Mouse (Mus musculus): Measurements from ENCODE around the gene Fbxw7. TPM values are rescaled to one million over a fixed set of nuclear protein-coding genes. Genes with fewer than 3 reads are reported as not detected.
A peak's percentile ranks its signal among the peaks of the same experiment; 100 is the strongest.

Gene Fbxw7
- total RNA-seq, 1 experiment, result 29.7 TPM

DNA sequence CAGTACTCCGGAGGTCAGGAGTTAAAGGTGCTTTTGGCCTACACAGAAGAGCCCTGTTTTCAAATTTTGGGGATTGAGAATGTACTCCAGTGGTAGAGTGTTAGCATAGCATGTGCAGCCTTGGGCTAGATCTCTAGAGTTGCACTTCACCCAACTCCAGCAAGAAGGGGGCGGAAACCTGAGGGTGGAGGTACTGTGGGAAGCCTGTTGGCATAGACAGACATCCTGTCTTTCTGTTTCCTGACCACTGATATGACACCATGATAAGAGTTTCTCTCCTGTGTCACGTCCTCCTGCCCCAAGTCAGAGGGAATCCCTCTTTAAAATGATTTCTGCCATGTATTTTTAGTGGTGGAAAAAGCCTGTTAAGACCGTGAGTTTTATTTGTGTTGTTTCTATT, 33.7 kb downstream of the Fbxw7 start:
- no peaks in the 10 kb centered on the region for H3K36me3 ChIP-seq (ENCODE audit: control insufficient read depth, insufficient read depth, low read length, poor library complexity, severe bottlenecking)
- in situ Hi-C loops (cut with MboI; ENCODE audit: low sequenced_read_pairs in 2 of 2, unreplicated experiment in 2 of 2), result no loop called here
- H3K27ac ChIP-seq (ENCODE audit: insufficient read depth, low read depth, low read length, poor library complexity, severe bottlenecking), result no peak overlapping the region
- no peak overlapping the region for H3K4me3 ChIP-seq (ENCODE audit: insufficient read depth in 1 of 2, low read depth in 1 of 2, low read length in 2 of 2, poor library complexity in 1 of 2, severe bottlenecking in 1 of 2)
- no peaks in the 10 kb centered on the region for H3K9me3 ChIP-seq (ENCODE audit: control insufficient read depth, insufficient read depth, low read depth, low read length)
- DNase-seq (ENCODE audit: low read depth, low spot score), result no peak
- H3K9ac ChIP-seq (ENCODE audit: insufficient read depth, low read depth, low read length, poor library complexity, severe bottlenecking), result no peak overlapping the region
- peaks cover 0 to 2% of the 10 kb centered on the region in 2 experiments; a peak in 2 of 4 replicates for H3K4me1 ChIP-seq (ENCODE audit: control insufficient read depth in 2 of 2, insufficient read depth in 2 of 2, low read length in 2 of 2, poor library complexity in 1 of 2)
- TF ChIP-seq CHD2 (IDR thresholded peaks at IDR 0.05; ENCODE audit: low read depth, low read length), result no peak
- TF ChIP-seq MAFK (IDR thresholded peaks at IDR 0.05; ENCODE audit: insufficient read depth, low read depth, low read length), result no peak
- no peak for TF ChIP-seq ZC3H11A (IDR thresholded peaks at IDR 0.05; ENCODE audit: borderline replicate concordance, low read depth, low read length)
- TF ChIP-seq ZNF384 (IDR thresholded peaks at IDR 0.05; ENCODE audit: low read depth, low read length), result no peak
- no peak for TF ChIP-seq HCFC1 (IDR thresholded peaks at IDR 0.05; ENCODE audit: borderline replicate concordance, insufficient read depth, low read length)

DNA sequence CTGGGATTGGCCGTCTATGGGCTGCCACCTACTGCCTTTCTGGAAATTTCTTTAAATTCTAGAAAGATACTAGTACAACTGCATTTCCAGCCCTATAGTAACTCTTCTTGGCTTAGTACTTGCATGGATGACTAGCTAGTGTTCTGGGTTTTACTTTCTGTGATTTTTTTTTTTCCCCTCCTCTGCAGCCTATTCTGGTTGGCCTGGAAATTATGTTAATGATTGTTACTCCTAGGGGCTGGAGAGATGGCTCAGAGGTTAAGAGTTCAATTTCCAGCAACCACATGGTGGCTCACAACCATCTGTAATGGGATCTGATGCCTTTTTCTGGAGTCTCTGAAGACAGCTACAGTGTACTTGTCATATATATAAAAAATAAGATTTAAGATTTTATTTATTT, 35.4 kb downstream of the Fbxw7 start:
- no peaks in the 10 kb centered on the region for H3K36me3 ChIP-seq (ENCODE audit: control insufficient read depth, insufficient read depth, low read length, poor library complexity, severe bottlenecking)
- no peak for DNase-seq (ENCODE audit: low read depth, low spot score)
- H3K4me3 ChIP-seq (ENCODE audit: insufficient read depth in 1 of 2, low read depth in 1 of 2, low read length in 2 of 2, poor library complexity in 1 of 2, severe bottlenecking in 1 of 2), result no peak overlapping the region
- no peak overlapping the region for H3K9ac ChIP-seq (ENCODE audit: insufficient read depth, low read depth, low read length, poor library complexity, severe bottlenecking)
- H3K4me1 ChIP-seq (ENCODE audit: control insufficient read depth in 2 of 2, insufficient read depth in 2 of 2, low read length in 2 of 2, poor library complexity in 1 of 2), result peaks cover 0 to 2% of the 10 kb centered on the region in 2 experiments; a peak in 2 of 4 replicates
- H3K9me3 ChIP-seq (ENCODE audit: control insufficient read depth, insufficient read depth, low read depth, low read length), result no peaks in the 10 kb centered on the region
- no peak overlapping the region for H3K27ac ChIP-seq (ENCODE audit: insufficient read depth, low read depth, low read length, poor library complexity, severe bottlenecking)
- TF ChIP-seq ZNF384 (IDR thresholded peaks at IDR 0.05; ENCODE audit: low read depth, low read length) (no peak), ZC3H11A (IDR thresholded peaks at IDR 0.05; ENCODE audit: borderline replicate concordance, low read depth, low read length) (no peak), MAFK (IDR thresholded peaks at IDR 0.05; ENCODE audit: insufficient read depth, low read depth, low read length) (no peak), CHD2 (IDR thresholded peaks at IDR 0.05; ENCODE audit: low read depth, low read length) (no peak), HCFC1 (IDR thresholded peaks at IDR 0.05; ENCODE audit: borderline replicate concordance, insufficient read depth, low read length) (no peak)
- in situ Hi-C loops (cut with MboI; ENCODE audit: low sequenced_read_pairs in 2 of 2, unreplicated experiment in 2 of 2), result no loop called here

DNA sequence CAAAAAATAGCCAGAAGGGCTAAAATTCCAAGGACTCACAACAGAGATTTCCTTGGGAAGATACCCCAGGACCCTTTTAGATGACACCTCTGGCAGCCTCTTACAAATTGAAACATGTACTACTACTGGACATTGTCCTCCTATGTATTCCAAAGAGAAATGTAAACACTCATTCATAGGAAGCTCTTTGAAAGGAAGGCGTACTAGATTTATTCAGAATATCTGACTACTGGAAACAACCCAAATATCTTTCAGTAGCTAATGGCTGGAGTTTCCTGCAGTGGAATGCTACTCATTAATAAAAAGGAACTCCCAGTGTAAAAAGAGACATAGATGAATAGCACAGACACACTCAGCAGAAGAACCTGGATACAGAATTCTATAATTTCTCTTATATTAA, 36.7 kb downstream of the Fbxw7 start:
- H3K36me3 ChIP-seq (ENCODE audit: control insufficient read depth, insufficient read depth, low read length, poor library complexity, severe bottlenecking), result no peaks in the 10 kb centered on the region
- no peak overlapping the region for H3K27ac ChIP-seq (ENCODE audit: insufficient read depth, low read depth, low read length, poor library complexity, severe bottlenecking)
- TF ChIP-seq ZC3H11A (IDR thresholded peaks at IDR 0.05; ENCODE audit: borderline replicate concordance, low read depth, low read length), result no peak
- no peak for TF ChIP-seq HCFC1 (IDR thresholded peaks at IDR 0.05; ENCODE audit: borderline replicate concordance, insufficient read depth, low read length)
- no peak for TF ChIP-seq ZNF384 (IDR thresholded peaks at IDR 0.05; ENCODE audit: low read depth, low read length)
- TF ChIP-seq CHD2 (IDR thresholded peaks at IDR 0.05; ENCODE audit: low read depth, low read length), result no peak
- no peak for TF ChIP-seq MAFK (IDR thresholded peaks at IDR 0.05; ENCODE audit: insufficient read depth, low read depth, low read length)
- H3K4me1 ChIP-seq (ENCODE audit: control insufficient read depth in 2 of 2, insufficient read depth in 2 of 2, low read length in 2 of 2, poor library complexity in 1 of 2), result peaks cover 0 to 4% of the 10 kb centered on the region in 2 experiments; a peak in 2 of 4 replicates
- no peak overlapping the region for H3K4me3 ChIP-seq (ENCODE audit: insufficient read depth in 1 of 2, low read depth in 1 of 2, low read length in 2 of 2, poor library complexity in 1 of 2, severe bottlenecking in 1 of 2)
- in situ Hi-C loops (cut with MboI; ENCODE audit: low sequenced_read_pairs in 2 of 2, unreplicated experiment in 2 of 2), result no loop called here
- H3K9me3 ChIP-seq (ENCODE audit: control insufficient read depth, insufficient read depth, low read depth, low read length), result no peaks in the 10 kb centered on the region
- H3K9ac ChIP-seq (ENCODE audit: insufficient read depth, low read depth, low read length, poor library complexity, severe bottlenecking), result no peak overlapping the region
- DNase-seq (ENCODE audit: low read depth, low spot score), result no peak

DNA sequence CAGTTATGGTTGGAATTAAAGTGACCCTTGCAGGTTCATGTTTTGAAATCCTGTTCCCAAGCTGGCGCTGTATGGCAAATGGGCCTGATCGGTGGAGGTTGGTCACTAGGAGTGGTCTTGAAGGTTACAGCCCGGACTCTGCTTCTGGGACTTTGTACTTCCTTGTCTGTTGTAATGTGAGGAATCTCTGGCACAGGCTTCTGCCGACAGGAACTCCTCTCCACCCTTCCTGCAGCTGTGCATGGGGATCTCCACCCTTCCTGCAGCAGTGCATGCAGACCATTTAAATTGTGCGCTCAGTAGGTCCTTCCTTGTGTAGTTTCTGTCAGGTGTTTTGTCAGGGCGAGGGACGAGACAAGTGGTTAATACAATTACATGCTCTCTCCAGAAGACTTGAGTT, 37.8 kb downstream of the Fbxw7 start:
- H3K36me3 ChIP-seq (ENCODE audit: control insufficient read depth, insufficient read depth, low read length, poor library complexity, severe bottlenecking), result no peaks in the 10 kb centered on the region
- in situ Hi-C loops (cut with MboI; ENCODE audit: low sequenced_read_pairs in 2 of 2, unreplicated experiment in 2 of 2), result no loop called here
- DNase-seq (ENCODE audit: low read depth, low spot score), result peak; percentile 35
- H3K9me3 ChIP-seq (ENCODE audit: control insufficient read depth, insufficient read depth, low read depth, low read length), result no peaks in the 10 kb centered on the region
- no peak overlapping the region for H3K9ac ChIP-seq (ENCODE audit: insufficient read depth, low read depth, low read length, poor library complexity, severe bottlenecking)
- H3K4me1 ChIP-seq (ENCODE audit: control insufficient read depth in 2 of 2, insufficient read depth in 2 of 2, low read length in 2 of 2, poor library complexity in 1 of 2), result peaks cover 0 to 4% of the 10 kb centered on the region in 2 experiments; a peak in 2 of 4 replicates
- H3K27ac ChIP-seq (ENCODE audit: insufficient read depth, low read depth, low read length, poor library complexity, severe bottlenecking), result peak overlapping the region; percentile 40; the same call in 1 of the 2 replicates
- TF ChIP-seq HCFC1 (IDR thresholded peaks at IDR 0.05; ENCODE audit: borderline replicate concordance, insufficient read depth, low read length) (no peak), ZNF384 (IDR thresholded peaks at IDR 0.05; ENCODE audit: low read depth, low read length) (no peak), ZC3H11A (IDR thresholded peaks at IDR 0.05; ENCODE audit: borderline replicate concordance, low read depth, low read length) (no peak)
- no peak overlapping the region for H3K4me3 ChIP-seq (ENCODE audit: insufficient read depth in 1 of 2, low read depth in 1 of 2, low read length in 2 of 2, poor library complexity in 1 of 2, severe bottlenecking in 1 of 2)

DNA sequence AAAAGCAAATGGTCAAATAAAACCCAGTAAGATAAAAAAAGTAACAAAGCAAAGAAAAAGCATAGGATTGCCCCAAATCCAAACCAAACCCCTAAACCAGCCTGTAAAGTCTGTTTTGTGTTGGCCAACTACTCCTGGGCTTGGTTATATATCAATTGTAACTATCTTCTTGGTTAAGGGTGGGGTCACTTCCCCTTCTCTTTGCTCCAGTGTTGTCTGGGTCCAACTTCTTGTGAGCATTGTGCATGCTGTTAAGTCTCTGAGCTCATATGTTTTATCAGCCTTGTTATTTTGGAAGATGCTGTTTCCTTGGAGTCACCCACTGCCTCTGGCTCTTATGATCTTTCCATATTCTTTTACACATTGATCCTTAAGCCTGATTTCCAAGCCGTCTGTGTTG, 39.4 kb downstream of the Fbxw7 start:
- TF ChIP-seq HCFC1 (IDR thresholded peaks at IDR 0.05; ENCODE audit: borderline replicate concordance, insufficient read depth, low read length) (no peak), ZNF384 (IDR thresholded peaks at IDR 0.05; ENCODE audit: low read depth, low read length) (no peak), MAFK (IDR thresholded peaks at IDR 0.05; ENCODE audit: insufficient read depth, low read depth, low read length) (no peak), ZC3H11A (IDR thresholded peaks at IDR 0.05; ENCODE audit: borderline replicate concordance, low read depth, low read length) (no peak), CHD2 (IDR thresholded peaks at IDR 0.05; ENCODE audit: low read depth, low read length) (no peak)
- in situ Hi-C loops (cut with MboI; ENCODE audit: low sequenced_read_pairs in 2 of 2, unreplicated experiment in 2 of 2), result no loop called here
- no peaks in the 10 kb centered on the region for H3K9me3 ChIP-seq (ENCODE audit: control insufficient read depth, insufficient read depth, low read depth, low read length)
- H3K4me1 ChIP-seq (ENCODE audit: control insufficient read depth in 2 of 2, insufficient read depth in 2 of 2, low read length in 2 of 2, poor library complexity in 1 of 2), result peaks cover 0 to 4% of the 10 kb centered on the region in 2 experiments; a peak in 2 of 4 replicates
- DNase-seq (ENCODE audit: low read depth, low spot score), result no peak
- no peak overlapping the region for H3K9ac ChIP-seq (ENCODE audit: insufficient read depth, low read depth, low read length, poor library complexity, severe bottlenecking)
- H3K36me3 ChIP-seq (ENCODE audit: control insufficient read depth, insufficient read depth, low read length, poor library complexity, severe bottlenecking), result no peaks in the 10 kb centered on the region
- no peak overlapping the region for H3K4me3 ChIP-seq (ENCODE audit: insufficient read depth in 1 of 2, low read depth in 1 of 2, low read length in 2 of 2, poor library complexity in 1 of 2, severe bottlenecking in 1 of 2)
- H3K27ac ChIP-seq (ENCODE audit: insufficient read depth, low read depth, low read length, poor library complexity, severe bottlenecking), result no peak overlapping the region
